Mouse (Mus musculus): Measurements from ENCODE around the gene Ophn1.

Ophn1 gene

DNA sequence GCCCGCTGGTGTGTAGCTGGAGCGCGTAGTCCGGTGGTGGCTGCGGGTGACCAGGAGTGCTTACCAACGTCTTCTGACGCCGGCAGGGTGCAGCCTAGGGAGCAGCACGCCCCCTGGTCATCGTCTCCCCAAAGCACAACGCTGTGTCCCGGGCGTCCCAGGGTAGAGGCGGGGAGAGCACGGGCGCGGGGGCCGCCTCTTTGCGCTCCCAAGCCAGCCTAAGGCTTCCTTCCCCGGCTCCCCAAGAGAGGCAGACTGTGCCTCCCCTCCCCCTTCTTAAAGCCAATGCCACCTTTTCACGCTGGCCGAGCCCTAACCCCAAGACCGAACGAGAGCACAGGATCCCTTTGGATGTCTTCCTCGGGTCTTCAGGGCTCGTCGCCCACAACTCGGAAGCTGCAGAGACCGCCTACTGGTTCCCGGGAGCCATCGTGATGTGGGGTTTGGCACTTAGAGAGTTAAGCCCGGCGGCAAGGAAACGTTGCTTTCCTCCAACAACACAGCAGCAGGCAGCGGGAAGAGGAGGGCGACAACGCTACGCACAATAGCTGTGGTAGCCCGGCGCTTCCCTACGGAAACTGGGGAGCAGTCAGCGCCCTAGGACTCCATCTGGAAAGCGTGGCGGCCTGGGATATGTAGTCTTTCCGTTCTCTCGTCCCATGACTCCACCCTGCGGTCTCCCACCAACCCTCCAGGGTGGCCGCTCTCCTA, at the start of gene Ophn1:
Gene Ophn1, minus strand, starts transcription at position 620 of the 711 bp plus-strand sequence.
- peak; percentile 64 for DNase-seq (ENCODE audit: low read depth, low spot score)

DNA sequence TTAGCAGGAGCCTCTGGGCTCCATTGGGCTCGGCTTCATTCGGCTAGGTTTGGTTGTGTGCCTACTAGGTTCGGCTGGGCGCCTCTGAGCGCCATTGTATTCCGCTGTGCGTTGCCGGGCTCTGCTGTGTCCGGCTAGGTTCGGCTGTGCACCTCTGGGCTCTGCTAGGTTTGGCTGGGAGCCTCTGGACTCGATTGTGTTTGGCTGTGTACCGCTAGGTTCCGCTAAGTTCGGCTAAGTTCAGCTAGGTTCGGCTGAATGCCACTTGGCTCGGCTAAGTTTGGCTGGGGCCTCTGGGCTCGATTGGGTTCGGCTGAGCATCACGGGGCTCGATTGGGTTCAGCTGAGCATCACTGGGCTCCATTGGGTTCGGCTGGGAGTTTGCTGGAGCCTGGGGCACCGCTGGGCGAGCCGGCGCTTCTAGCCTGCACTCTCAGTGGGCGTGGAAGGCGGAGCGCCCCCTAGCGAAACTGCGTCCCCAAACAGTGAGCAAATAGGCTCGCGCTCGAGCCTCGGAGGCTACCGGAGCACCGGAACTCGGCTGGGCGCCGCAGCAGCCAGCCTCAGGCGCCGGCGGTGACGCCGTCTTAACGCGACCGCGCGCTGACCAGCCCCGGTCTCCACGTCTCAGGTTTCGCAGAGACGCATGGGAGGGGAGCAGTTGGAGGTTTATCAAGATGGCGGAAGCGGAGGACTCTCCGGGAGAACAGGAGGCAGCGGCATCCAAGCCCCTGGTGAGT, 46.9 kb upstream of the Ophn1 start:
- peak; percentile 87 for DNase-seq (ENCODE audit: low read depth, low spot score)

DNA sequence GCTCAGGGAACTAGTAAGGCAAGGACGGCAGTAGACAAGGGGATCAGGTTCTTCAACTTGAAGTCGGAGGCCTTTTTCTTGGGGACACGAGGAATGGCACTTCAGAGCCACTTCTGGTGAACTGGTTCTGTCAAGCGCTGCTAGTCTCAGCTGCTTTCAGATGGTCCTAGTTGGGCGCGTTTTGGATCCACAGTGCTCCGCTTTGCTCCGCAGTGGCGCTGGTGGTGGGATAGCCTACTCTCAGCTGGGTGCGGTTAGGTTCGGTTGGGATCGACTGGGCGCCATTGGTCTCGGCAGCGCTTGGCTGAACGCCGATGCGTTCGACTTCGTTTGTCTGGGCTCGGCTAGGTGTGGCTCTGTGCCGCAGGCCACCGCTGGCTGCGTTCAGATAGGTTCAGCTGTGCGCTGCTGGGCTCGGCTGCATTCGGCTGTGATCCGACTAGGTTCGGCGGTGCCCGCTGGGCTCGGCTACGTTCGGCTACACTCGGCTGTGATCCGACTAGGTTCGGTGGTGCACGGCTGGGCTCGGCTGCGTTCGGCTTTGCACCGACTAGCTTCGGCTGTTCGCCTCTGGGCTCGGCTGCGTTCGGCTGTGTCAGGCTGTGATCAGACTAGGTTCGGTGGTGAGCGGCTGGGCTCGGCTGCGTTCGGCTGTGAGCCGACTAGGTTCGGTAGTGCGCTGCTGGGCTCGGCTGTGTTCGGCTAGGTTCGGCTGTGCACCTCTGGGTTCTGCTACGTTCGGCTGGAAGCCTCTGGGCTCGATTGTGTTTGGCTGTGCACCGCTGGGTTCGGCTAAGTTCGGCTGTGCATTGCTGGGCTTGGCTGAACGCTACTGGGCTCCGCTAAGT, 46.1 kb upstream of the Ophn1 start:
- DNase-seq (ENCODE audit: low read depth, low spot score) = peak; percentile 71

GRCm38 (mm10) chrX:98936101-98936500, 45.3 kb upstream of the Ophn1 start, which contains the start of gene Yipf6:
Gene Yipf6 (plus strand): TSS chrX:98936316.
- no peak for DNase-seq (ENCODE audit: low read depth, low spot score)

GRCm38 (mm10) chrX:98919423-98919822, 28.6 kb upstream of the Ophn1 start:
- peak; percentile 54 for DNase-seq (ENCODE audit: low read depth, low spot score)

DNA sequence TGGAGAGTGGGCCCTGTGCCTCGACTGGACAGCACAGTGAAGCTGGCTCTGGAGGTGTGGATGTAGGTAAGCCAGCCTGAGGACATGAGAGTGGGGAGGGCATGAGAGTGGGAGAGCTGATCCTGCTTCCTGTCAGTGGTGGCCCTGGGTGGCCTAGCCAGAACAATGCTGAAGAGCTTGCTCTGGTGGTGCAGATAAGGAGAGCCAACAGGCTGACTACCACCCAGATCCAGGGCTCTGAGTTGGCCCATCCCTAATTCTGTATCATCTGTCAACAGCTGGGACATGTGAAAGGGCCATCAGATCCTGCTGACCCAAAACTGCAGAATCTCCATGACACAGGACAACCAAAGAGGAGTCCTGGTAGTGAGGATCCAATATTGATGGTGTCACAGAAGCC, 18.1 kb upstream of the Ophn1 start:
- no peak for DNase-seq (ENCODE audit: low read depth, low spot score)

DNA sequence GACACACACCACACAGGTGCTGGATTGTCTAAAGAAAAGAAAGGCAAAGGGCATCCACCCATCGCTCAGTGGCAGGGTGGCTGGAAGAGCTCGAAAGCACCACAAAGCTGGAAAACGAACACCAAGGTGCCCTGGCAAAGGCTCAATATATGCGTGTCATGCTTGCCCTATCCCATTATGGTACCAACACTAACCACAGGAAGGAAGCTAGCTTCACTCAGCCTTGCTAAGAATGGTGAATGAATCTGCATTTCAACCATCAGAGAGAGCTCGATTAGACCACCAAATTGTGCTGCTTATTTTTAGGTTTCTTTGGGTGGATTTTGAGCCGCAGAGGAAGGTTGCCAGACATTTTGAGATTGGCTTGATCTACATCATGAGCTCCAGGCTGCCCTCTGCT, 13.4 kb upstream of the Ophn1 start:
- no peak for DNase-seq (ENCODE audit: low read depth, low spot score)

- no peak for DNase-seq (ENCODE audit: low read depth, low spot score)
These were observed 7.5 kb upstream of the Ophn1 start for GRCm38 (mm10) chrX:98898307-98898706.

GRCm38 (mm10) chrX:98890072-98890405, 786 bp downstream of the Ophn1 start:
- peak; percentile 39 for DNase-seq (ENCODE audit: low read depth, low spot score)

DNA sequence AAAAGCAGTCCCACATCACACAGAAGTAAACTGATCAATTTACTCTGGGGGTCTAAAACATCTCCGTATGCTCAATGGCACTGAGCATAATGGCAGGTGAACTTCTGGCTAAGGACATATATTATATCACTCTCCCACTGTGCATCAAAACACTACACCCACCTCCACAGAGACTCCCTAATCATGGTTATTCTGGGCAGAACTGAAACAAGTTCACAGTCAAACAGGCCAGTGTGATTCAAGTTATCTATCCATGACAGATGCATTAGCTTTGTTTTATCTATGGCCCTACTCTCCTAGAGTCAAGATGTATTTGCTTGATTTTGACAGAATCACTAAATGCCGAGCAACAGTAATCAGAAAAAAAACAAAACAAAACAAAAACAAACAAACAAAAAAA, 8.8 kb downstream of the Ophn1 start:
- no peak for DNase-seq (ENCODE audit: low read depth, low spot score)

DNA sequence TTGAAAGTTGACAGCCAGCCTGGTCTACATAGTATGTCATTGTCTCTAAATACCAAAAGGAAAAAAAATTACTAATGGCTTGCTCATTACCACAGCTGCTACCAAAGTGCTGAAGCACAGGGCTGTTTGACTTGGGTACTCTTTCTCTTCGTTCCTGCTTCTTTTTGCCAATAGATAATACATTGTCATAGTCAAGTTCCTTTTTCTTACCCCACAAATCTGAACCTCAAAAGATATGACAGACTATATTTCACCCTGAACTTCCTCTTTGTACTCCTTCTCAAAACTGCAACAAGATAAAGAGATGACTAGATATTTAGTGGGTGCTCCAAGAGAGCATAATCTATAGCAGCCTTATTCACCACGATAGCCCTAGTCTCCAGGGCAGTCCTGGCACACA, 9.7 kb downstream of the Ophn1 start:
- DNase-seq (ENCODE audit: low read depth, low spot score) = no peak

DNA sequence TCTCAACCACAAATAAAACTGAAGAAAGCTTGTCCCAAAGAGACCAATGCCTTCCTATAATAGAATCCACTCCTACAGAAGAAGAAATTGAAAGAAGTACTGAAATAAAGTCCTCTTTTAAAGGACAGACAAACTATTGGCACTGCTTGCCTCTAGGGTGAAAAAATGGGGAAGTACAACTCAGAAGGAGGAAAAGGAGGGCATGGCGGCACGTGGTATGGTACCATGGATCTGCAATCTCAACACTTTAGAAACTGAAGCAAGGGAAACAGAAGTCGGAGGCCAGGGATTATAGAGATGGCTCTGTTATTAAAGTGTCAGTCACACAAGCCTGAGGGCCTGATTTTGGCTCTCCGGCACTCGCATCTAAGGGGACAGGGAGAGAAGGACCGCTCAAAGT, 10.5 kb downstream of the Ophn1 start:
- no peak for DNase-seq (ENCODE audit: low read depth, low spot score)

- no peak for DNase-seq (ENCODE audit: low read depth, low spot score)
These were observed 15.7 kb downstream of the Ophn1 start for GRCm38 (mm10) chrX:98875144-98875543.

GRCm38 (mm10) chrX:98874086-98874485, 16.7 kb downstream of the Ophn1 start:
- no peak for DNase-seq (ENCODE audit: low read depth, low spot score)

DNA sequence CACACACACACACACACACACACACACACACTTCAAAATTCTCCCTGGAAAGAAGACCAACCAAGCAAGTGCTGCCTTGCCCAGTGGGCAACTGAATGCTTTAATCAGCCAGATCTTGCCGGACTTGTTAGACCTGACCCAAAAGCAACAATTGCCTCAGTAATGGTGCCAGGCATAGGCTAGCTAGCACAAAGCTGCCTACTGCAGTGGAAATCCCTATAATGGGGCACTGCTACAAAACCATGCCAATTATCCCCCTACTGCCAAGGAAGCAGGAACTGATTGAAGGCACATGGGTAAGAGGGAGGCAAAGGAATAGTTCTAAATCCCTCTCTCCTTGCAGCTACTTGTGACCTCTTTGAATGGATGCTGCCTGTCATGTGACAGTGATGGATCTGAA, 18.8 kb downstream of the Ophn1 start:
- DNase-seq (ENCODE audit: low read depth, low spot score) = no peak

- DNase-seq (ENCODE audit: low read depth, low spot score) = no peak
These were observed 20.3 kb downstream of the Ophn1 start for GRCm38 (mm10) chrX:98870541-98870940.

- DNase-seq (ENCODE audit: low read depth, low spot score) = no peak
These were observed 21.1 kb downstream of the Ophn1 start for GRCm38 (mm10) chrX:98869735-98870134.

DNA sequence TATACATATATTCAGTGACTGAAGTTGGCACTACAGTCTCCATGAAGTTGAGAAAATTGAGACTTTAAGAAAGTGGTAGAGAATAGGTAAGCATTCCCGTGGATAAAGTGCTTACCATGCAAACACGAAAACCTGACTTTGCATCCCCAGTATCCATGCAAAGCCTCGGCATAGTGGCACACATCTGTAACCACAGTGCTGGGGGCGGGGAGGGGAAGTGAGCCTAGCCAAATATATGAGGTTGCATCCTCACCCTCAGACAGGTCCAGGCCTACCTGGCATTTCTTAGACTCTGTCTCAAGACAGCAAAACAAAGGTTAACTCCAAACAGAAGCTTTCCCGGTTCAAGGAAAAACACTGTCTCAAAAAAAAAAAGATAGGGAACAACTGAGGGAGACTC, 21.7 kb downstream of the Ophn1 start:
- no peak for DNase-seq (ENCODE audit: low read depth, low spot score)

- no peak for DNase-seq (ENCODE audit: low read depth, low spot score)
These were observed 30.7 kb downstream of the Ophn1 start for GRCm38 (mm10) chrX:98860167-98860566.

GRCm38 (mm10) chrX:98856046-98856445, 34.8 kb downstream of the Ophn1 start:
- DNase-seq (ENCODE audit: low read depth, low spot score) = no peak

GRCm38 (mm10) chrX:98850869-98851268, 40.0 kb downstream of the Ophn1 start:
- no peak for DNase-seq (ENCODE audit: low read depth, low spot score)

GRCm38 (mm10) chrX:98841606-98842005, 49.2 kb downstream of the Ophn1 start:
- DNase-seq (ENCODE audit: low read depth, low spot score) = no peak
